Mouse (Mus musculus) megakaryocyte, embryonic 14.5 days (primary cell): ENCODE results near the gene Matn3. TPM values are rescaled to one million over a fixed set of nuclear protein-coding genes. Genes with fewer than 3 reads are reported as not detected.

Source experiments
- H3K27me3 ChIP-seq: replicated peaks from 2 replicates; pipeline ENCODE3; 2012; ENCODE audit warnings: inconsistent platforms
- H3K36me3 ChIP-seq: replicated peaks from 2 replicates; pipeline ENCODE3; 2012; ENCODE audit warnings: low read length, inconsistent platforms, mixed read lengths
- H3K4me1 ChIP-seq: 2 replicates; pipeline ENCODE4 v1.6.1; 2012; ENCODE audit warnings: inconsistent platforms
- H3K4me3 ChIP-seq: replicated peaks from 2 replicates; pipeline ENCODE3; 2012; ENCODE audit warnings: moderate library complexity, mild to moderate bottlenecking, inconsistent platforms
- H3K9me3 ChIP-seq: 2 replicates; pipeline ENCODE4 v1.6.1; 2012; ENCODE audit warnings: inconsistent platforms
- FLI1 ChIP-seq: IDR thresholded peaks from 2 replicates; pipeline ENCODE4 v1.6.1; 2012; ENCODE audit warnings: low read length, inconsistent platforms, mixed read lengths
- GATA1 ChIP-seq: IDR thresholded peaks from 3 replicates; pipeline ENCODE4 v1.6.1; 2012; ENCODE audit warnings: mixed read lengths, low read length, inconsistent platforms, borderline replicate concordance
- polyA plus RNA-seq: library from polyadenylated mRNA; stranded (reverse); fragments of >175 nt; gene quantifications from 2 replicates; pipeline ENCODE4 v1.2.3, GENCODE M21; 2012; ENCODE audit warnings: low replicate concordance; ENCODE audit not compliant: insufficient read depth

The Matn3 gene
- not detected in 2 replicates for polyA plus RNA-seq

- peaks cover 31% of the 10 kb centered on the region for H3K4me1 ChIP-seq
- H3K9me3 ChIP-seq = no peaks in the 10 kb centered on the region
- no peaks in the 10 kb centered on the region for H3K36me3 ChIP-seq
- TF ChIP-seq GATA1 (no peak), FLI1 (no peak)
- peaks cover 55% of the 10 kb centered on the region for H3K27me3 ChIP-seq
- H3K4me3 ChIP-seq = peak within 1 kb of the TSS; percentile 85
Measured at GRCm38 (mm10) chr12:8947714-8948464, at the start of gene Matn3. TSS of gene Matn3 (plus strand) at chr12:8947929.

GRCm38 (mm10) chr12:8898879-8899785 lies 48.6 kb upstream of the Matn3 start:
- H3K9me3 ChIP-seq = peaks cover 4% of the 10 kb centered on the region
- H3K36me3 ChIP-seq = no peaks in the 10 kb centered on the region
- H3K4me3 ChIP-seq = no peak overlapping the region
- peaks cover 41% of the 10 kb centered on the region for H3K4me1 ChIP-seq
- H3K27me3 ChIP-seq = peaks cover 6% of the 10 kb centered on the region
- no peak for TF ChIP-seq GATA1
- no peak for TF ChIP-seq FLI1

- Histone ChIP-seq H3K36me3 (no peaks in the 10 kb centered on the region), H3K27me3 (peaks cover 5% of the 10 kb centered on the region), H3K4me1 (peaks cover 39% of the 10 kb centered on the region), H3K4me3 (no peak overlapping the region), H3K9me3 (no peaks in the 10 kb centered on the region)
- no peak for TF ChIP-seq FLI1
Measured at GRCm38 (mm10) chr12:8900107-8900698, 47.5 kb upstream of the Matn3 start.

GRCm38 (mm10) chr12:8900919-8901663 lies 46.6 kb upstream of the Matn3 start:
- Histone ChIP-seq H3K9me3 (peaks cover 3% of the 10 kb centered on the region; the same call in 1 of the 2 replicates), H3K36me3 (no peaks in the 10 kb centered on the region), H3K27me3 (peaks cover 5% of the 10 kb centered on the region), H3K4me3 (peak overlapping the region; percentile 0), H3K4me1 (peaks cover 39% of the 10 kb centered on the region)
- TF ChIP-seq GATA1 (no peak), FLI1 (no peak)

- Histone ChIP-seq H3K36me3 (no peaks in the 10 kb centered on the region), H3K9me3 (peaks cover 10% of the 10 kb centered on the region), H3K4me1 (peaks cover 38% of the 10 kb centered on the region), H3K27me3 (peaks cover 5% of the 10 kb centered on the region), H3K4me3 (no peak overlapping the region)
- no peak for TF ChIP-seq FLI1
- TF ChIP-seq GATA1 = no peak
Measured at GRCm38 (mm10) chr12:8901934-8902333, 45.8 kb upstream of the Matn3 start.

- Histone ChIP-seq H3K9me3 (peaks cover 12% of the 10 kb centered on the region), H3K36me3 (no peaks in the 10 kb centered on the region), H3K4me1 (peaks cover 33% of the 10 kb centered on the region), H3K4me3 (peak overlapping the region; percentile 6), H3K27me3 (peaks cover 3% of the 10 kb centered on the region)
- no peak for TF ChIP-seq FLI1
- no peak for TF ChIP-seq GATA1
Measured at GRCm38 (mm10) chr12:8902479-8902878, 45.2 kb upstream of the Matn3 start.

GRCm38 (mm10) chr12:8912860-8913685 lies 34.7 kb upstream of the Matn3 start:
- Histone ChIP-seq H3K9me3 (no peaks in the 10 kb centered on the region), H3K4me1 (peaks cover 20% of the 10 kb centered on the region), H3K4me3 (peak overlapping the region; percentile 38), H3K36me3 (no peaks in the 10 kb centered on the region), H3K27me3 (peaks cover 19% of the 10 kb centered on the region)
- TF ChIP-seq GATA1 (no peak), FLI1 (no peak)

DNA sequence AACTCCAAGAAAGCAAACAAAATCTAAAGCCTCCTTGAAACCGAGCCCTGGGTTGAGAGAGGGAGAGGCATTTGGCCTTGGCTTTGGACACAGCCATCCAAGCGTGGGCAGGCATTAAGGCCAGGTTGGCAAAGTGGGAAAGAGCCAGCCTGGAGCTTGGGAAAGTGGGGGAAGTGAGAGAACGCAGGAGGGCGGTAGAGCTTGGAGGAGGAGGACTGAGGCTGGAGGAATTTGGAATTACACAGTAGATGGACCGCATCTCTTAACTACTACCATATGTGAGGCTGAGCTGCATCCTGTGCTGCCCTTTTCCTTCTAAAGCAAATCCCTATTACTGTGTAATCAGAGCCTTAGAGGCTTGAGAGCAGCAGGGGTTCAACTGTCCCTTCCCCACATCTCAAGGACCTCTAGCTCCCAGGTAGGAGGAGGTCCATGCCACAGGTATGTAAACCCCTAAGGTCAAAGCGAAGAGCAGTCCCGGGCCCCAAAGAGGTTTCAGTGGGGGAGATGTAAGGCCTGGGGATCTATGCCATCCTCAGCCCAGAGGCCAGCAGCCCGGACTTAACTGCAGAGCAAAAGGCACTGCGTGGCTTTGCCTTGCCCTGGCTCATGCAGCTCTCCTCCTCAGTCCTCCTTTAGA lies 33.9 kb upstream of the Matn3 start:
- peaks cover 25% of the 10 kb centered on the region for H3K4me1 ChIP-seq
- no peaks in the 10 kb centered on the region for H3K36me3 ChIP-seq
- H3K4me3 ChIP-seq = no peak overlapping the region
- peaks cover 19% of the 10 kb centered on the region for H3K27me3 ChIP-seq
- H3K9me3 ChIP-seq = no peaks in the 10 kb centered on the region
- TF ChIP-seq GATA1 = no peak
- no peak for TF ChIP-seq FLI1
